Mouse (Mus musculus): ENCODE results near the gene Tesc. TPM values are rescaled to one million over a fixed set of nuclear protein-coding genes. Genes with fewer than 3 reads are reported as not detected.

The Tesc gene
- total RNA-seq, 2 experiments from 2014 or later: 112 to 175 TPM

GRCm38 (mm10) chr5:118015028-118015427 lies 12.5 kb upstream of the Tesc start:
- DNase-seq: peak; percentile 96 to 97

GRCm38 (mm10) chr5:118015669-118016068 lies 11.9 kb upstream of the Tesc start:
- peak in 1 of 2 experiments; percentile 49 for DNase-seq

GRCm38 (mm10) chr5:118017527-118017926 lies 10.0 kb upstream of the Tesc start:
- no peak for DNase-seq

- DNase-seq: no peak
Observed at GRCm38 (mm10) chr5:118019905-118020304, 7.6 kb upstream of the Tesc start.

GRCm38 (mm10) chr5:118023053-118023452 lies 4.5 kb upstream of the Tesc start:
- DNase-seq: no peak

GRCm38 (mm10) chr5:118025880-118026279 lies 1.7 kb upstream of the Tesc start:
- no peak for DNase-seq

- no peak for DNase-seq
Observed at GRCm38 (mm10) chr5:118026343-118026742, 1.2 kb upstream of the Tesc start.

GRCm38 (mm10) chr5:118027101-118027697 lies 344 bp upstream of the Tesc start:
- DNase-seq: no peak

GRCm38 (mm10) chr5:118028191-118029034 lies 870 bp downstream of the Tesc start:
- DNase-seq: peak; percentile 65 to 80

GRCm38 (mm10) chr5:118029035-118029408 lies 1.5 kb downstream of the Tesc start:
- no peak for DNase-seq

- DNase-seq: peak; percentile 53 to 71
Observed at GRCm38 (mm10) chr5:118029420-118029819, 1.9 kb downstream of the Tesc start.

GRCm38 (mm10) chr5:118030022-118030675 lies 2.6 kb downstream of the Tesc start:
- no peak for DNase-seq

- peak; percentile 76 to 77 for DNase-seq
Observed at GRCm38 (mm10) chr5:118031059-118031458, 3.5 kb downstream of the Tesc start.

- DNase-seq: peak; percentile 25 to 48
Observed at GRCm38 (mm10) chr5:118031508-118031907, 4.0 kb downstream of the Tesc start.

GRCm38 (mm10) chr5:118033328-118033727 lies 5.8 kb downstream of the Tesc start:
- peak in 1 of 2 experiments; percentile 52 for DNase-seq

- DNase-seq: peak; percentile 77
Observed at GRCm38 (mm10) chr5:118033740-118034139, 6.2 kb downstream of the Tesc start.

- no peak for DNase-seq
Observed at GRCm38 (mm10) chr5:118034632-118035031, 7.1 kb downstream of the Tesc start.

- DNase-seq: no peak
Observed at GRCm38 (mm10) chr5:118035786-118036185, 8.2 kb downstream of the Tesc start.

- no peak for DNase-seq
Observed at GRCm38 (mm10) chr5:118036888-118037797, 9.6 kb downstream of the Tesc start.

- peak; percentile 69 to 77 for DNase-seq
Observed at GRCm38 (mm10) chr5:118037798-118038484, 10.4 kb downstream of the Tesc start.

GRCm38 (mm10) chr5:118039241-118039668 lies 11.7 kb downstream of the Tesc start:
- no peak for DNase-seq
